Mouse (Mus musculus): Measurements from ENCODE around the gene Pafah1b3. TPM values are rescaled to one million over a fixed set of nuclear protein-coding genes. Genes with fewer than 3 reads are reported as not detected.
A peak's percentile ranks its signal among the peaks of the same experiment; 100 is the strongest.
"Not testable (repeated sequence)": the region's sequence is repeated elsewhere in the genome, so short reads cannot be mapped to it uniquely, and the experiment has no call there.

The Pafah1b3 gene
- polyA plus RNA-seq, 2 experiments = 234 to 266 TPM

DNA sequence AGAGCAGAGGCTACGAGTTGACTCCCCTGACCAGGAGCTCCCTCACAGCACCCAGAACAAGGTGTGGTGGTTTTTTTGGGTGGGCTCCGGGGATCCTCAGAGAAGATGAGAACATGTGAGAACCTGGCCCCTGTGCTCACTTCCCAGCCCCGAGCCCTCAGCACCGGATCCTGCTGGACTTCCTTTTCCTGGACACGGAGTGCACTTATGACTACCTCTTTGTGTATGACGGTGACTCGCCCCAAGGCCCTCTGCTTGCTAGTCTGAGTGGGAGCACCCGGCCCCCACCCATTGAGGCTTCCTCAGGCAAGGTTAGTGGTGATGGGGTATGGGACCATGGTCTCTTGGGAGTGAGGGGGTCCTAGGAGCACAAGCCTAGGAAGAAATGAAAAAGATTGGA is 28.4 kb upstream of the Pafah1b3 start:
- Histone ChIP-seq H3K27me3 (ENCODE audit: control insufficient read depth, insufficient read depth, low read length) (no peaks in the 10 kb centered on the region), H3K36me3 (ENCODE audit: control insufficient read depth, insufficient read depth, low read length) (peaks cover 35% of the 10 kb centered on the region), H3K9me3 (ENCODE audit: control insufficient read depth, low read length) (no peaks in the 10 kb centered on the region), H3K4me3 (replicated peaks; ENCODE audit: low read length) (no peak overlapping the region), H3K4me2 (replicated peaks; ENCODE audit: low read depth, low read length, severe bottlenecking) (no peak overlapping the region), H3K9ac (ENCODE audit: low read depth, low read length, severe bottlenecking) (no peak overlapping the region), H3K27ac (replicated peaks; ENCODE audit: low read depth, low read length) (no peak overlapping the region), H3K4me1 (ENCODE audit: control insufficient read depth, insufficient read depth, low read length) (peaks cover 8% of the 10 kb centered on the region)
- 84% methylated on average over 8 of the region's 8 CpGs for WGBS
- TF ChIP-seq POLR2A (IDR thresholded peaks at IDR 0.05; ENCODE audit: borderline replicate concordance, extremely low read depth, insufficient read depth, insufficient read length) = no peak
- DNase-seq (ENCODE audit: low spot score) (no peak), ATAC-seq (ENCODE audit: low FRiP score, low read depth) (no peak)

DNA sequence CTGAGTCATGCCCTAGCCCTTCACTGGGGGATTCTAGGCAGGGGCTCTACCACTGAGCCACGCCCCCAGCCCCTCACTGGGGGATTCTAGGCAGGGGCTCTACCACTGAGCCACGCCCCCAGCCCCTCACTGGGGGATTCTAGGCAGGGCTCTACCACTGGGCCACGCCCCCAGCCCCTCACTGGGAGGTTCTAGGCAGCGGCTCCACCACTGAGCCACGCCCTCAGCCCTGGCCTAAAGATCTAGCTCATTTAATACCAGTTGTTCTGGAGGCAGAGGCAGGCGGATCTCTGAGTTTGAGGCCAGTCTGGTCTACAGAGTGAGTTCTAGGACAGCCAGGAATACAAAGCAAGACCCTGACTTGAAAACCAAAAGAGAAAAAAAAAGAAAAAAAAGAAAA is 27.6 kb upstream of the Pafah1b3 start:
- not testable (repeated sequence) for H3K27me3 ChIP-seq (ENCODE audit: control insufficient read depth, insufficient read depth, low read length); ATAC-seq (ENCODE audit: low FRiP score, low read depth)
- WGBS = 91% methylated on average over 6 of the region's 6 CpGs

GRCm38 (mm10) chr7:25323219-25323618 is 25.4 kb upstream of the Pafah1b3 start:
- Histone ChIP-seq H3K4me3 (replicated peaks; ENCODE audit: low read length) (no peak overlapping the region), H3K27me3 (ENCODE audit: control insufficient read depth, insufficient read depth, low read length) (no peaks in the 10 kb centered on the region), H3K4me2 (replicated peaks; ENCODE audit: low read depth, low read length, severe bottlenecking) (no peak overlapping the region), H3K36me3 (ENCODE audit: control insufficient read depth, insufficient read depth, low read length) (peaks cover 14% of the 10 kb centered on the region), H3K27ac (replicated peaks; ENCODE audit: low read depth, low read length) (no peak overlapping the region), H3K9me3 (ENCODE audit: control insufficient read depth, low read length) (no peaks in the 10 kb centered on the region), H3K4me1 (ENCODE audit: control insufficient read depth, insufficient read depth, low read length) (peaks cover 9% of the 10 kb centered on the region), H3K9ac (ENCODE audit: low read depth, low read length, severe bottlenecking) (no peak overlapping the region)
- 89% methylated on average over 2 of the region's 2 CpGs for WGBS
- no peak for TF ChIP-seq POLR2A (IDR thresholded peaks at IDR 0.05; ENCODE audit: borderline replicate concordance, extremely low read depth, insufficient read depth, insufficient read length)
- no peak for DNase-seq (ENCODE audit: low spot score)
- no peak for ATAC-seq (ENCODE audit: low FRiP score, low read depth)

More for the DNA sequence above, 27.6 kb upstream of the Pafah1b3 start:
- not testable (repeated sequence) for H3K4me3 ChIP-seq (replicated peaks; ENCODE audit: low read length); H3K4me2 ChIP-seq (replicated peaks; ENCODE audit: low read depth, low read length, severe bottlenecking); H3K9ac ChIP-seq (ENCODE audit: low read depth, low read length, severe bottlenecking); H3K4me1 ChIP-seq (ENCODE audit: control insufficient read depth, insufficient read depth, low read length); DNase-seq (ENCODE audit: low spot score); H3K27ac ChIP-seq (replicated peaks; ENCODE audit: low read depth, low read length); H3K9me3 ChIP-seq (ENCODE audit: control insufficient read depth, low read length)
- peaks cover 27% of the 10 kb centered on the region for H3K36me3 ChIP-seq (ENCODE audit: control insufficient read depth, insufficient read depth, low read length)

DNA sequence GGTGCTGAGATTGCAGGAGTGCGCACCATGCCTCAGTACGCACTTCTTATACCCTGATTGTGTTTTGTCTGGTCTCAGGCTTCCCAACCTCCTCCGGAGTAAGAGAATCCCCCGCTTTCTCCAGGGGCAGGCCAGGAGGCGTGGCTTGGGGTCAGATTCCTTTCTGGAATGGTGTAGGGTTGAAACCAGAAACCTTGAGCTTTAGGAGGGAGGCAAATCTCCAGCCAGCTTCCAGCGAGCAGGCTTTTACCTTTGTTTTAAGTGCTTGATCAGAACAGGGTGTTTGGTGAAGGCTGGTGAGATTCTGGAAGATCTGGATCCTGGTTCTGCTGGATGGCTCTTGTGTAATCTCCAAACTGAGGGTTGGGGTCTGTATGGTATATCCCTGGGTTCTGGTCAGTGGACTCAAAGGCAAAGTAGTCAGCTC is 24.3 kb upstream of the Pafah1b3 start:
- H3K9me3 ChIP-seq (ENCODE audit: control insufficient read depth, low read length) = no peaks in the 10 kb centered on the region
- no peak overlapping the region for H3K9ac ChIP-seq (ENCODE audit: low read depth, low read length, severe bottlenecking)
- H3K27me3 ChIP-seq (ENCODE audit: control insufficient read depth, insufficient read depth, low read length) = no peaks in the 10 kb centered on the region
- ATAC-seq (ENCODE audit: low FRiP score, low read depth) (peak; percentile 90), DNase-seq (ENCODE audit: low spot score) (peak; percentile 92)
- peaks cover 9% of the 10 kb centered on the region for H3K4me1 ChIP-seq (ENCODE audit: control insufficient read depth, insufficient read depth, low read length)
- peak overlapping the region; percentile 85 for H3K27ac ChIP-seq (replicated peaks; ENCODE audit: low read depth, low read length)
- 0 out of 2 replicates have a peak, but pooled peaks have one; percentile 14 for TF ChIP-seq POLR2A (IDR thresholded peaks at IDR 0.05; ENCODE audit: borderline replicate concordance, extremely low read depth, insufficient read depth, insufficient read length)
- peak overlapping the region; percentile 38 for H3K4me2 ChIP-seq (replicated peaks; ENCODE audit: low read depth, low read length, severe bottlenecking)
- 0 out of 2 replicates have a peak, but pooled peaks cover 4% of the 10 kb centered on the region for H3K36me3 ChIP-seq (ENCODE audit: control insufficient read depth, insufficient read depth, low read length)
- H3K4me3 ChIP-seq (replicated peaks; ENCODE audit: low read length) = peak overlapping the region; percentile 14
- WGBS = 0% methylated on average over 6 of the region's 6 CpGs

GRCm38 (mm10) chr7:25317446-25317999 is 19.7 kb upstream of the Pafah1b3 start:
- no peak for DNase-seq (ENCODE audit: low spot score)
- H3K9me3 ChIP-seq (ENCODE audit: control insufficient read depth, low read length) = no peaks in the 10 kb centered on the region
- peaks cover 21% of the 10 kb centered on the region for H3K4me1 ChIP-seq (ENCODE audit: control insufficient read depth, insufficient read depth, low read length)
- TF ChIP-seq POLR2A (IDR thresholded peaks at IDR 0.05; ENCODE audit: borderline replicate concordance, extremely low read depth, insufficient read depth, insufficient read length) = no peak
- WGBS = 12% methylated on average over 21 of the region's 21 CpGs
- peak overlapping the region; percentile 70 for H3K4me3 ChIP-seq (replicated peaks; ENCODE audit: low read length)
- H3K27ac ChIP-seq (replicated peaks; ENCODE audit: low read depth, low read length) = peak overlapping the region; percentile 81
- H3K4me2 ChIP-seq (replicated peaks; ENCODE audit: low read depth, low read length, severe bottlenecking) = peak overlapping the region; percentile 98
- H3K27me3 ChIP-seq (ENCODE audit: control insufficient read depth, insufficient read depth, low read length) = peaks cover 27% of the 10 kb centered on the region
- H3K9ac ChIP-seq (ENCODE audit: low read depth, low read length, severe bottlenecking) = peak overlapping the region; percentile 69
- H3K36me3 ChIP-seq (ENCODE audit: control insufficient read depth, insufficient read depth, low read length) = no peaks in the 10 kb centered on the region
- no peak for ATAC-seq (ENCODE audit: low FRiP score, low read depth)
